ENCODE assay signal across 10 mouse cellular contexts in the genomic region with DNA sequence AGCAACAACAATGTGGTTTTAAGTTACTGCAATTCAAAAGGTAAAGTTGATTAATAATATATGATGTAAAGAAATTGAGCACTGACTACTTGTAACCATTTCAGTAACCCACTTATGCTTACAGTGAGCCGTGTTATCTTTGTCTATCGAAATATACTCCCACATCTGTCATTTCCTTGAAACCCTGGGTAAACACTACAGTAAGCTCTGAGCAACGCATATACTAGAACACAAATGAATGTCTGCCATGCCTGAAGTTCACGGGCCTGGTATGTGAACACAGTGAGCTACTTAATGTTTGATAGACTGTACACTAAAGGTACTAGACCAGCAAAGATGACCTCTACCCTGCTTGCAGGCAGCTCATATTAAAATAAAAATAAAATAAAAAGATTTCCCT. TPM values are rescaled to one million over a fixed set of nuclear protein-coding genes. Genes with fewer than 3 reads are reported as not detected.
DNase-seq lines count a peak whose midpoint lies in the region; ATAC-seq and TF ChIP-seq lines count a peak whose summit lies in the region.
"Had no signal": no experiment of that assay in that cellular context is flagged by ENCODE, and none has a peak within 500 bp of the region (broad histone marks: within the 10 kb centered on the region; RNA-seq: fewer than 3 reads in every experiment).

No protein-coding gene starts in this region.

- 44% methylated on average over 4 of the region's 4 CpGs for WGBS in heart, embryonic 12.5 days
- WGBS in liver, embryonic 14.5 days (ENCODE audit: insufficient replicate concordance) = 19% methylated on average over 4 of the region's 4 CpGs

- no peak overlapping the region for H3K4me3 ChIP-seq in heart, embryonic 12.5 days
- H3K4me3 ChIP-seq in embryonic fibroblast, embryonic 13.5 days (ENCODE audit: insufficient read depth, low read length) = peak overlapping the region; percentile 16; the same call in 1 of the 2 replicates
- peak overlapping the region; percentile 14; a peak in 3 of 4 replicates for H3K4me3 ChIP-seq in liver, embryonic 14.5 days (ENCODE audit: insufficient read depth in 1 of 2, low read depth in 2 of 2, low read length in 2 of 2)

- H3K9me3 ChIP-seq in heart, embryonic 12.5 days (replicated peaks) = no peaks in the 10 kb centered on the region
- H3K9me3 ChIP-seq in liver, embryonic 14.5 days (ENCODE audit: control insufficient read depth, low read length) = no peaks in the 10 kb centered on the region

- H3K36me3 ChIP-seq in heart, embryonic 12.5 days = no peaks in the 10 kb centered on the region
- H3K36me3 ChIP-seq in liver, embryonic 14.5 days (replicated peaks; ENCODE audit: control insufficient read depth, insufficient read depth, low read depth) = no peaks in the 10 kb centered on the region

- ATAC-seq in heart, embryonic 12.5 days (ENCODE audit: insufficient number of reproducible peaks, low FRiP score) = no peak
- ATAC-seq in liver, embryonic 14.5 days (ENCODE audit: insufficient read depth) = no peak

- no peak for TF ChIP-seq CTCF in embryonic fibroblast, embryonic 13.5 days (IDR thresholded peaks at IDR 0.05; ENCODE audit: borderline replicate concordance, insufficient read depth, low read length)
- TF ChIP-seq CTCF in liver, embryonic 14.5 days (IDR thresholded peaks at IDR 0.05; ENCODE audit: low read depth) = no peak

- intact Hi-C loops in heart, postnatal 14 days (cut with DNase I) = loop anchor here (5.0 kb wide), 1 partner anchor 35 kb away; no protein-coding TSS in a partner anchor

- H3K9ac ChIP-seq in heart, embryonic 12.5 days = no peak overlapping the region
- no peak overlapping the region for H3K9ac ChIP-seq in liver, embryonic 14.5 days (replicated peaks)

- peak overlapping the region; percentile 59 for H3K4me2 ChIP-seq in heart, embryonic 12.5 days
- peak overlapping the region; percentile 89 for H3K4me2 ChIP-seq in liver, embryonic 14.5 days (ENCODE audit: low read depth)

- TF ChIP-seq EP300 in liver, embryonic 14.5 days (IDR thresholded peaks at IDR 0.05; ENCODE audit: low read depth) = no peak

- TF ChIP-seq POLR2A in embryonic fibroblast, embryonic 13.5 days (IDR thresholded peaks at IDR 0.05; ENCODE audit: low read depth, low read length) = no peak

- H3K27ac ChIP-seq in heart, embryonic 12.5 days (ENCODE audit: poor library complexity, severe bottlenecking) = no peak overlapping the region
- H3K27ac ChIP-seq in embryonic fibroblast, embryonic 13.5 days (ENCODE audit: insufficient read depth, low read length) = no peak overlapping the region
- H3K27ac ChIP-seq in liver, embryonic 14.5 days = no peak overlapping the region

- no peak for DNase-seq in heart, postnatal 14 days
- DNase-seq in 416B (ENCODE audit: low read depth) = peak; percentile 61
- no peak for DNase-seq in liver, embryonic 14.5 days (ENCODE audit: low read depth in 3 of 3, low spot score in 3 of 3)
- no peak for DNase-seq in thymus, postnatal 14 days
- no peak for DNase-seq in left cerebral cortex, adult 11 months (ENCODE audit: low spot score)
- DNase-seq in ovary, postnatal 14 days (ENCODE audit: low spot score) = no peak
- DNase-seq: cerebellum, adult 8-10 months; layer of hippocampus, adult 9-11 months had no signal

- H3K4me1 ChIP-seq in heart, embryonic 12.5 days (replicated peaks) = peaks cover 18% of the 10 kb centered on the region
- no peaks in the 10 kb centered on the region for H3K4me1 ChIP-seq in embryonic fibroblast, embryonic 13.5 days (ENCODE audit: control insufficient read depth, insufficient read depth, low read length)
- H3K4me1 ChIP-seq in liver, embryonic 14.5 days (replicated peaks; ENCODE audit: control insufficient read depth in 2 of 2, insufficient read depth in 2 of 2, low read length in 1 of 2) = peaks cover 6 to 13% of the 10 kb centered on the region in 2 experiments; a peak in 3 of 4 replicates

- no peaks in the 10 kb centered on the region for H3K27me3 ChIP-seq in heart, embryonic 12.5 days (replicated peaks)
- H3K27me3 ChIP-seq in liver, embryonic 14.5 days (ENCODE audit: control insufficient read depth, insufficient read depth, low read length) = no peaks in the 10 kb centered on the region

RNA-seq across cellular contexts. Expression of a gene that starts 2.3 kb away (rescaled TPM):
- polyA plus RNA-seq in heart, embryonic 12.5 days (2016; fragmentation: Nextera tagmentation; extraction: Ambion mirVana) = 66.1 and 66.7 TPM in 2 replicates
- total RNA-seq in heart, postnatal 14 days (2021) = 10 to 100 TPM; 30.7 to 32.9 TPM
- polyA plus RNA-seq in embryonic fibroblast, embryonic 13.5 days (2011; ENCODE audit: insufficient read length, low read depth, missing spikeins) = 37.6 and 45.4 TPM in 2 replicates
- polyA plus RNA-seq in liver, embryonic 14.5 days (2012; rRNA removed) = 5.0 and 6.0 TPM in 2 replicates
- polyA plus RNA-seq in liver, embryonic 14.5 days (2014; fragmentation: Nextera tagmentation; extraction: Ambion mirVana) = 11.4 and 12.9 TPM in 2 replicates
